Mouse (Mus musculus) stomach, postnatal 0 days (tissue): ENCODE data around the gene Gm20532. TPM values are rescaled to one million over a fixed set of nuclear protein-coding genes. Genes with fewer than 3 reads are reported as not detected.

Experiments used
- ATAC-seq: fragments of 200-750 bp; cut with Nextera tagmentation; 2 replicates; pipeline ENCODE4 v1.8.0; 2017; ENCODE audit not compliant: low FRiP score, low TSS enrichment
- DNase-seq: peaks from one replicate; pipeline ENCODE4 v3.0.0-alpha.2; 2016; ENCODE audit warnings: low spot score
- H3K27ac ChIP-seq: fragments of 300-500 bp; sonication (generic); replicated peaks from 2 replicates; pipeline ENCODE4 v1.5.1; 2014; ENCODE audit warnings: mild to moderate bottlenecking, control low read depth
- H3K27me3 ChIP-seq: fragments of 300-500 bp; sonication (generic); 2 replicates; pipeline ENCODE4 v1.6.1; 2014; ENCODE audit warnings: low read length; ENCODE audit not compliant: control insufficient read depth, insufficient read depth
- H3K36me3 ChIP-seq: fragments of 300-500 bp; sonication (generic); 2 replicates; pipeline ENCODE4 v1.6.1; 2014; ENCODE audit warnings: low read length, mixed read lengths; ENCODE audit not compliant: control insufficient read depth, insufficient read depth
- H3K4me1 ChIP-seq: fragments of 300-500 bp; sonication (generic); replicated peaks from 2 replicates; pipeline ENCODE4 v1.6.1; 2014; ENCODE audit warnings: antibody characterized with exemption; ENCODE audit not compliant: control insufficient read depth, insufficient read depth
- H3K4me2 ChIP-seq: fragments of 300-500 bp; sonication (generic); replicated peaks from 2 replicates; pipeline ENCODE4 v1.6.1; 2014; ENCODE audit warnings: low read depth, mild to moderate bottlenecking, control low read depth, moderate library complexity
- H3K4me3 ChIP-seq: fragments of 300-500 bp; sonication (generic); 2 replicates; pipeline ENCODE4 v1.5.1; 2014; ENCODE audit warnings: low read depth, low read length, control low read depth
- H3K9ac ChIP-seq: fragments of 300-500 bp; sonication (generic); 2 replicates; pipeline ENCODE4 v1.6.1; 2014; ENCODE audit warnings: mild to moderate bottlenecking, low read length, control low read depth, mixed read lengths
- H3K9me3 ChIP-seq: fragments of 300-500 bp; sonication (generic); 2 replicates; pipeline ENCODE4 v1.6.1; 2016; ENCODE audit warnings: low read length; ENCODE audit not compliant: control insufficient read depth
- CTCF ChIP-seq: IDR thresholded peaks from 2 replicates; pipeline ENCODE4 v1.5.1; 2016; ENCODE audit warnings: antibody characterized with exemption, low read depth, mild to moderate bottlenecking, moderate library complexity
- EP300 ChIP-seq: optimal IDR thresholded peaks from 2 replicates; pipeline ENCODE3; 2016; ENCODE audit warnings: antibody characterized with exemption
- WGBS: fragments of 180-500 bp; shearing (Covaris S2); extraction: QIAGEN DNeasy Blood & Tissue Kit; methylation state at CpG from one replicate; pipeline ENCODE4 v1.1.7; 2014; 5-methylcytosine and 5-hydroxymethylcytosine counted together
- polyA plus RNA-seq: library from polyadenylated mRNA; unstranded; fragments of >200 nt; fragmentation: Nextera tagmentation; extraction: Ambion mirVana; gene quantifications from 2 replicates; pipeline ENCODE4 v1.2.1, GENCODE M21; 2015

Gm20532 gene
- polyA plus RNA-seq, 1 experiment from 2014 or later: not detected

GRCm38 (mm10) chr2:26588573-26588972, 2.1 kb downstream of the Gm20532 start:
- peak overlapping the region; percentile 21 for H3K4me3 ChIP-seq
- TF ChIP-seq CTCF (no peak), EP300 (no peak)
- 34% methylated on average over 4 of the region's 4 CpGs for WGBS
- H3K9me3 ChIP-seq: no peaks in the 10 kb centered on the region
- H3K27ac ChIP-seq: 0 out of 2 replicates have a peak overlapping the region, but pooled peaks have one; percentile 13
- H3K9ac ChIP-seq: peak overlapping the region; percentile 68
- peak overlapping the region; percentile 27 for H3K4me2 ChIP-seq
- DNase-seq: no peak
- no peak for ATAC-seq
- H3K4me1 ChIP-seq: no peaks in the 10 kb centered on the region
- H3K27me3 ChIP-seq: no peaks in the 10 kb centered on the region
- peaks cover 9% of the 10 kb centered on the region for H3K36me3 ChIP-seq

GRCm38 (mm10) chr2:26589284-26589683, 2.8 kb downstream of the Gm20532 start:
- 0 out of 2 replicates have a peak overlapping the region, but pooled peaks have one; percentile 13 for H3K27ac ChIP-seq
- H3K4me3 ChIP-seq: peak overlapping the region; percentile 21; the same call in 1 of the 2 replicates
- no peaks in the 10 kb centered on the region for H3K27me3 ChIP-seq
- peaks cover 9% of the 10 kb centered on the region for H3K36me3 ChIP-seq
- H3K4me2 ChIP-seq: peak overlapping the region; percentile 36
- no peak for TF ChIP-seq CTCF
- TF ChIP-seq EP300: no peak
- DNase-seq (no peak), ATAC-seq (no peak)
- H3K4me1 ChIP-seq: no peaks in the 10 kb centered on the region
- H3K9me3 ChIP-seq: no peaks in the 10 kb centered on the region
- peak overlapping the region; percentile 68; the same call in 1 of the 2 replicates for H3K9ac ChIP-seq
- 86% methylated on average over 10 of the region's 10 CpGs for WGBS

GRCm38 (mm10) chr2:26590282-26590681, 3.8 kb downstream of the Gm20532 start:
- Histone ChIP-seq H3K27me3 (no peaks in the 10 kb centered on the region), H3K36me3 (peaks cover 14% of the 10 kb centered on the region), H3K4me3 (peak overlapping the region; percentile 15; the same call in 1 of the 2 replicates), H3K4me2 (peak overlapping the region; percentile 36), H3K27ac (no peak overlapping the region), H3K9ac (peak overlapping the region; percentile 35; the same call in 1 of the 2 replicates), H3K9me3 (no peaks in the 10 kb centered on the region), H3K4me1 (no peaks in the 10 kb centered on the region)
- ATAC-seq: no peak
- WGBS: 93% methylated on average over 7 of the region's 7 CpGs
- no peak for DNase-seq
- TF ChIP-seq CTCF (no peak), EP300 (no peak)

GRCm38 (mm10) chr2:26590962-26591361, 4.5 kb downstream of the Gm20532 start:
- Histone ChIP-seq H3K4me3 (no peak overlapping the region), H3K4me1 (no peaks in the 10 kb centered on the region), H3K27me3 (no peaks in the 10 kb centered on the region), H3K9ac (peak overlapping the region; percentile 53; the same call in 1 of the 2 replicates), H3K9me3 (no peaks in the 10 kb centered on the region), H3K36me3 (peaks cover 16% of the 10 kb centered on the region), H3K4me2 (no peak overlapping the region; the same call in 1 of the 2 replicates), H3K27ac (peak overlapping the region; percentile 18; the same call in 1 of the 2 replicates)
- WGBS: 88% methylated on average over 7 of the region's 7 CpGs
- DNase-seq (no peak), ATAC-seq (no peak)
- TF ChIP-seq EP300 (no peak), CTCF (no peak)

- Histone ChIP-seq H3K4me1 (no peaks in the 10 kb centered on the region), H3K4me2 (no peak overlapping the region), H3K36me3 (peaks cover 17% of the 10 kb centered on the region), H3K27ac (peak overlapping the region; percentile 18; the same call in 1 of the 2 replicates), H3K9me3 (no peaks in the 10 kb centered on the region), H3K9ac (no peak overlapping the region), H3K4me3 (no peak overlapping the region), H3K27me3 (no peaks in the 10 kb centered on the region)
- TF ChIP-seq EP300 (no peak), CTCF (no peak)
- 78% methylated on average over 12 of the region's 12 CpGs for WGBS
- ATAC-seq: no peak
- no peak for DNase-seq
Observed at GRCm38 (mm10) chr2:26591416-26591815, 5.0 kb downstream of the Gm20532 start.

GRCm38 (mm10) chr2:26593211-26594021, 7.0 kb downstream of the Gm20532 start:
- Histone ChIP-seq H3K9ac (no peak overlapping the region), H3K4me3 (no peak overlapping the region), H3K4me1 (no peaks in the 10 kb centered on the region), H3K9me3 (no peaks in the 10 kb centered on the region), H3K27me3 (no peaks in the 10 kb centered on the region), H3K4me2 (no peak overlapping the region), H3K36me3 (peaks cover 17% of the 10 kb centered on the region), H3K27ac (no peak overlapping the region)
- 63% methylated on average over 9 of the region's 9 CpGs for WGBS
- no peak for DNase-seq
- peak; percentile 3; the same call in 1 of the 2 replicates for ATAC-seq
- TF ChIP-seq EP300: no peak
- no peak for TF ChIP-seq CTCF
